Mouse (Mus musculus) embryonic facial prominence, embryonic 15.5 days (tissue): Measurements from ENCODE around the gene Zbtb49. TPM values are rescaled to one million over a fixed set of nuclear protein-coding genes. Genes with fewer than 3 reads are reported as not detected.

Experiments
- ATAC-seq: fragments of 200-750 bp; cut with Nextera tagmentation; 2 replicates; pipeline ENCODE4 v1.8.0; 2017; ENCODE audit warnings: low read depth, moderate TSS enrichment; ENCODE audit not compliant: insufficient number of reproducible peaks, low FRiP score, low TSS enrichment
- H3K27ac ChIP-seq: fragments of 300-500 bp; sonication (generic); replicated peaks from 2 replicates; pipeline ENCODE4 v1.5.1; 2015; ENCODE audit warnings: mild to moderate bottlenecking, inconsistent platforms
- H3K27me3 ChIP-seq: fragments of 300-500 bp; sonication (generic); 2 replicates; pipeline ENCODE4 v1.6.1; 2015; ENCODE audit warnings: inconsistent platforms
- H3K36me3 ChIP-seq: fragments of 300-500 bp; sonication (generic); 2 replicates; pipeline ENCODE4 v1.6.1; 2015; ENCODE audit warnings: mild to moderate bottlenecking, inconsistent platforms
- H3K4me1 ChIP-seq: fragments of 300-500 bp; sonication (generic); 2 replicates; pipeline ENCODE4 v1.6.1; 2015; ENCODE audit warnings: inconsistent platforms
- H3K4me2 ChIP-seq: fragments of 300-500 bp; sonication (generic); replicated peaks from 2 replicates; pipeline ENCODE4 v1.6.1; 2015; ENCODE audit warnings: mild to moderate bottlenecking, inconsistent platforms
- H3K4me3 ChIP-seq: fragments of 300-500 bp; sonication (generic); replicated peaks from 2 replicates; pipeline ENCODE4 v1.5.1; 2015; ENCODE audit warnings: mild to moderate bottlenecking, inconsistent platforms
- H3K9ac ChIP-seq: fragments of 300-500 bp; sonication (generic); 2 replicates; pipeline ENCODE4 v1.6.1; 2015; ENCODE audit warnings: inconsistent platforms
- H3K9me3 ChIP-seq: fragments of 300-500 bp; sonication (generic); replicated peaks from 2 replicates; pipeline ENCODE4 v1.6.1; 2016; ENCODE audit warnings: inconsistent platforms
- WGBS: fragments of 180-500 bp; shearing (Covaris S2); methylation state at CpG from one replicate; pipeline ENCODE4 v1.1.7; 2015; 5-methylcytosine and 5-hydroxymethylcytosine counted together
- polyA plus RNA-seq: library from polyadenylated mRNA; unstranded; fragments of >200 nt; fragmentation: Nextera tagmentation; extraction: Ambion mirVana; gene quantifications from 2 replicates; pipeline ENCODE4 v1.2.1, GENCODE M21; 2015

Gene Zbtb49
- 12.9 and 15.3 TPM in 2 replicates for polyA plus RNA-seq

GRCm38 (mm10) chr5:38220328-38220912 lies at the start of gene Zbtb49, which contains the start of gene Lyar:
Gene Zbtb49, minus strand, starts transcription at chr5:38220457.
Gene Lyar, plus strand, starts transcription at chr5:38220470.
- H3K4me1 ChIP-seq, result peaks cover 25% of the 10 kb centered on the region
- H3K27ac ChIP-seq, result peak within 1 kb of the TSS; percentile 67
- peak within 1 kb of the TSS; percentile 76 for H3K4me3 ChIP-seq
- ATAC-seq, result peak; percentile 87
- peaks cover 15% of the 10 kb centered on the region for H3K36me3 ChIP-seq
- no peaks in the 10 kb centered on the region for H3K27me3 ChIP-seq
- H3K9me3 ChIP-seq, result no peaks in the 10 kb centered on the region
- H3K4me2 ChIP-seq, result peak within 1 kb of the TSS; percentile 86
- peak within 1 kb of the TSS; percentile 64 for H3K9ac ChIP-seq
- WGBS, result 0% methylated on average over 55 of the region's 55 CpGs

- WGBS, result under 1% methylated on average over 40 of the region's 40 CpGs
- H3K27ac ChIP-seq, result peak within 1 kb of the TSS; percentile 91
- ATAC-seq, result peak; percentile 49; the same call in 1 of the 2 replicates
- H3K9me3 ChIP-seq, result no peaks in the 10 kb centered on the region
- peak within 1 kb of the TSS; percentile 60 for H3K4me2 ChIP-seq
- H3K27me3 ChIP-seq, result no peaks in the 10 kb centered on the region
- H3K4me3 ChIP-seq, result peak within 1 kb of the TSS; percentile 89
- peaks cover 30% of the 10 kb centered on the region for H3K36me3 ChIP-seq
- H3K9ac ChIP-seq, result peak within 1 kb of the TSS; percentile 78
- H3K4me1 ChIP-seq, result peaks cover 8% of the 10 kb centered on the region; the same call in 1 of the 2 replicates
Measured at GRCm38 (mm10) chr5:38260107-38260682, 39.9 kb upstream of the Zbtb49 start, which contains the start of gene Tmem128. Gene Tmem128, plus strand, starts transcription at chr5:38260185.

GRCm38 (mm10) chr5:38259455-38260106 lies 39.3 kb upstream of the Zbtb49 start:
- Histone ChIP-seq H3K4me3 (peak overlapping the region; percentile 89), H3K36me3 (peaks cover 23% of the 10 kb centered on the region), H3K27me3 (no peaks in the 10 kb centered on the region), H3K4me2 (peak overlapping the region; percentile 60), H3K27ac (peak overlapping the region; percentile 91), H3K9ac (peak overlapping the region; percentile 78), H3K9me3 (no peaks in the 10 kb centered on the region), H3K4me1 (peaks cover 8% of the 10 kb centered on the region; the same call in 1 of the 2 replicates)
- 41% methylated on average over 9 of the region's 9 CpGs for WGBS
- ATAC-seq, result no peak

GRCm38 (mm10) chr5:38258773-38259146 lies 38.5 kb upstream of the Zbtb49 start:
- Histone ChIP-seq H3K4me2 (no peak overlapping the region), H3K36me3 (peaks cover 15% of the 10 kb centered on the region), H3K4me1 (peaks cover 8% of the 10 kb centered on the region; the same call in 1 of the 2 replicates), H3K4me3 (no peak overlapping the region), H3K9ac (no peak overlapping the region), H3K27ac (no peak overlapping the region), H3K27me3 (no peaks in the 10 kb centered on the region), H3K9me3 (no peaks in the 10 kb centered on the region)
- 78% methylated on average over 5 of the region's 5 CpGs for WGBS
- ATAC-seq, result no peak

- no peak for ATAC-seq
- no peak overlapping the region for H3K4me3 ChIP-seq
- H3K27ac ChIP-seq, result no peak overlapping the region
- H3K9ac ChIP-seq, result no peak overlapping the region
- H3K27me3 ChIP-seq, result no peaks in the 10 kb centered on the region
- no peak overlapping the region for H3K4me2 ChIP-seq
- H3K36me3 ChIP-seq, result peaks cover 10% of the 10 kb centered on the region
- 38% methylated on average over 8 of the region's 8 CpGs for WGBS
- H3K9me3 ChIP-seq, result no peaks in the 10 kb centered on the region
- H3K4me1 ChIP-seq, result peaks cover 8% of the 10 kb centered on the region; the same call in 1 of the 2 replicates
Measured at GRCm38 (mm10) chr5:38258034-38258772, 37.9 kb upstream of the Zbtb49 start.

GRCm38 (mm10) chr5:38256551-38256950 lies 36.3 kb upstream of the Zbtb49 start:
- ATAC-seq, result no peak
- Histone ChIP-seq H3K4me1 (peaks cover 8% of the 10 kb centered on the region; the same call in 1 of the 2 replicates), H3K27me3 (no peaks in the 10 kb centered on the region), H3K9ac (no peak overlapping the region), H3K4me3 (no peak overlapping the region), H3K36me3 (no peaks in the 10 kb centered on the region), H3K4me2 (no peak overlapping the region), H3K9me3 (no peaks in the 10 kb centered on the region), H3K27ac (no peak overlapping the region)
- WGBS, result 89% methylated on average over 1 of the region's 1 CpGs

GRCm38 (mm10) chr5:38255644-38256043 lies 35.4 kb upstream of the Zbtb49 start:
- Histone ChIP-seq H3K9me3 (no peaks in the 10 kb centered on the region), H3K4me1 (peaks cover under 1% of the 10 kb centered on the region; the same call in 1 of the 2 replicates), H3K27me3 (no peaks in the 10 kb centered on the region), H3K9ac (no peak overlapping the region), H3K4me3 (no peak overlapping the region), H3K27ac (no peak overlapping the region), H3K36me3 (no peaks in the 10 kb centered on the region), H3K4me2 (no peak overlapping the region)
- 75% methylated on average over 3 of the region's 3 CpGs for WGBS
- no peak for ATAC-seq

- WGBS, result 40% methylated on average over 4 of the region's 4 CpGs
- Histone ChIP-seq H3K4me2 (no peak overlapping the region), H3K27me3 (no peaks in the 10 kb centered on the region), H3K4me1 (no peaks in the 10 kb centered on the region), H3K9ac (no peak overlapping the region), H3K9me3 (no peaks in the 10 kb centered on the region), H3K27ac (no peak overlapping the region), H3K4me3 (no peak overlapping the region), H3K36me3 (no peaks in the 10 kb centered on the region)
- no peak for ATAC-seq
Measured at GRCm38 (mm10) chr5:38255195-38255594, 34.9 kb upstream of the Zbtb49 start.

GRCm38 (mm10) chr5:38241966-38242365 lies 21.7 kb upstream of the Zbtb49 start:
- WGBS, result 81% methylated on average over 6 of the region's 6 CpGs
- peaks cover under 1% of the 10 kb centered on the region; the same call in 1 of the 2 replicates for H3K36me3 ChIP-seq
- no peak overlapping the region for H3K27ac ChIP-seq
- H3K27me3 ChIP-seq, result no peaks in the 10 kb centered on the region
- H3K9me3 ChIP-seq, result no peaks in the 10 kb centered on the region
- H3K9ac ChIP-seq, result no peak overlapping the region
- H3K4me3 ChIP-seq, result no peak overlapping the region
- no peak overlapping the region for H3K4me2 ChIP-seq
- no peak for ATAC-seq
- H3K4me1 ChIP-seq, result no peaks in the 10 kb centered on the region

GRCm38 (mm10) chr5:38241473-38241834 lies 21.2 kb upstream of the Zbtb49 start:
- WGBS, result 84% methylated on average over 3 of the region's 3 CpGs
- Histone ChIP-seq H3K9me3 (no peaks in the 10 kb centered on the region), H3K4me1 (no peaks in the 10 kb centered on the region), H3K36me3 (peaks cover 5% of the 10 kb centered on the region; the same call in 1 of the 2 replicates), H3K27me3 (no peaks in the 10 kb centered on the region), H3K27ac (no peak overlapping the region), H3K4me3 (no peak overlapping the region), H3K9ac (no peak overlapping the region), H3K4me2 (no peak overlapping the region)
- ATAC-seq, result 0 out of 2 replicates have a peak, but pooled peaks have one; percentile 15
